Mouse (Mus musculus): ENCODE results near the gene Gng5. TPM values are rescaled to one million over a fixed set of nuclear protein-coding genes. Genes with fewer than 3 reads are reported as not detected.

Gng5 gene
- total RNA-seq (2021): 10 to 100 TPM; 50.3 to 68.4 TPM

DNA sequence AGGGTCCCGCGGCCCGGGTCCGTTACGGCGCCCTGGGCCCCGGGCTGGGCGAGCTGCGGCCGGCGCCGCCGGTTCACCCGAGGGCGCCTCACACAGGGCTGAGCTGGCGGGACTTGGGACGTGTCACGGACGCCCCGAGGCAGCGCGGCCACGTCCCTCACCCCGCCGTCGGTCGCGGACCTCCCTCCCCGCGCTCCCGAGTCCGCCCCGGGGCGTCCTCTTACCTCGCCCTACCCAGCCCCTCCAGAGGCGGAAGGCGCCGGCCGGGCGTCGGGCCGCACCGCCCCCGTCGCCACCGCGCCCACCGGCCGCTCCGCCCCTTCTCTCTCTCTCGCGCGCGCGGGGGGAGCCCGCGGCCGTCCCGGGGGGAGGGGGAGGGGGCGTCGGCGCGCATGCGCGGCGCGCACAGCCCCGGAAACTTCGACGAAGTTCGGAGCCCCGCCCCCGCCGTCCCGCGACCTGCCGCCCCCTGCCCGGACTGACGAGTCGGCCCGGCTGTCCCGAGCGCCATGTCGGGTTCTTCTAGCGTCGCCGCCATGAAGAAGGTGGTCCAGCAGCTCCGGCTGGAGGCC, at the start of gene Gng5, which contains the start of gene Spata1:
Gene Gng5, plus strand, starts transcription at position 377 of the 572 bp plus-strand sequence.
Gene Spata1, minus strand, starts transcription at position 323 of the 572 bp plus-strand sequence.
- DNase-seq: peak; percentile 89

DNA sequence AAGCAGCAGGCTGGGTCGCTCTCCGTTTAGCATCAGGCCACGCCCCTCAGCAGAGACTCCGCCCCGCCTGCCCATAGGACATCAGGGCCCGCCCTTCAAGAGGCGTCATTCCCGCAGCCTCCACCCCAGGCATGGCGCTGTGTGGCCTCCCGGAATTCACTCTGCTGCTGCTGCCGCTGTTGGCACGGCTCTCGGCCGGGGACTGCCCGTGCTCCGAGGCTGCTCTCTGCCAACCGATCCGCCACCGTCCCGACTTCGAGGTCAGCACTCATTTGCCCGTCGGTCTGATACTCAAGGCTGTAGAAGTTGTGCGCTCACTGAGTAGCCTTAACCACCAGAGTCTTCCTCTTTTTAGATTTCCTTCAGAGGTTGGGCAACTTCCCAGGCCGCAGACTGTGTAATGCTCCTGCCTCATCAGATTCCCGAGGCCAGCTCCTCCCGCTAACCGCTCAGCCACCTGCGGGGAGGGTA, 49.2 kb upstream of the Gng5 start:
- intact Hi-C loops (cut with DNase I): no loop called here
- peak; percentile 93 for DNase-seq

More for the DNA sequence above, at the start of gene Gng5, which contains the start of gene Spata1:
- intact Hi-C loops (cut with DNase I): loop anchor here (10.0 kb wide), 2 partner anchors 155 to 315 kb away; no protein-coding TSS in a partner anchor

DNA sequence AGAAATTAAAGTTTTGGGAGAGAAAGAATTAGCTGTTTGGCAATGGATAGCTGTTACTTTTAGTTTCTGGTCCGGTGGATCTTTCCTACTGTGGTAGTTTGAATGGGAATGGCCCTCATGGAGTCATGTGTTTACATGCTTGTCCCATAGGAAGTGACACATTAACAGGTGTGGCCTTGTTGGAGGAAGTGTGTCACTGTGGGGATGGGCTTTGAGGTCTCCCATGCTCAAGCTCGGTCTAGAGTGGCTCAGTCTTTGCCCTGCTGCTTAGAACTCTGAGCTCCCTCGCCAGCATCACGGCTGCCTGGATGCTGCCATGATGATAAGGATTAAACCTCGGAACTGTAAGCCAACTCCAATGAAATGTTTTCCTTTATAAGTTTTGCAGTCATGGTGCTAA, 48.2 kb upstream of the Gng5 start:
- intact Hi-C loops (cut with DNase I): no loop called here
- DNase-seq: no peak

DNA sequence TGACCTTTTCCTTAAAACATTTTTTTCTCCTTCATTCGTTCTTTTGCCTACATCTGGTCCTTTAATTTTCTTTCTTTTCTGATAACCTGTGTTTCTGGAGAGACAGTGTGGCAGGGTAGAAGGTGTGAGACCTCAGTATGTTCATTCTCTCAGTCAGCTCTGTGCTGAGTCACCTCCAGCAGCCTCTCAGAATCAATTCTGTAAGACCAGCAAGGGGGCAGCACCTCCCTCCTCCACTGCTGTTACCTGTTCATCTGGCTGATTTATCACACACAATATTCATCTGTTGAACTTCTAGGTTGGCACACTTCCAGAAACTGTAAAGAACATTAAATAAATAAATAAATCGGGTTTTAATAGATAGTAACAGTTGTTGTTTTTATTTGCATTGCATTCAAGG, 36.7 kb upstream of the Gng5 start:
- no peak for DNase-seq
- intact Hi-C loops (cut with DNase I): no loop called here

DNA sequence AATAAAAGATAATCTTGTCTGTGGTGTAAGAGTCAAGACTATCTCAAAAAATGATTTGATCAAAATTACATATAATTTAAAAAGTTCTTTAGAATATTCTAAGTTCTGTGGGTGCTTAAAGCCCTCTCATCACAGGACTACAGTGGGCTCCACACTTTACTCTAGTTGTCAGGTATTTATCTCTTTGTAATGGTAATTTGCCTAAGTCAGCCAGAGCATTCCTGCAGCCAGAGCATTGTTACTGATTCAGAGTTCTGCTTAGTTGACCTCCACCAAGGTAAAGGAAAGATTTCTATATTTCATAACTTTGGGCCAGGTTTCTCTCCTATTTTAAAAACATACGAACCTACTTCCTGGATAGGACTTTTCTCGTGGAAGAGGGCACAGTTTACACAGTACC, 30.4 kb upstream of the Gng5 start:
- intact Hi-C loops (cut with DNase I): no loop called here
- DNase-seq: no peak

DNA sequence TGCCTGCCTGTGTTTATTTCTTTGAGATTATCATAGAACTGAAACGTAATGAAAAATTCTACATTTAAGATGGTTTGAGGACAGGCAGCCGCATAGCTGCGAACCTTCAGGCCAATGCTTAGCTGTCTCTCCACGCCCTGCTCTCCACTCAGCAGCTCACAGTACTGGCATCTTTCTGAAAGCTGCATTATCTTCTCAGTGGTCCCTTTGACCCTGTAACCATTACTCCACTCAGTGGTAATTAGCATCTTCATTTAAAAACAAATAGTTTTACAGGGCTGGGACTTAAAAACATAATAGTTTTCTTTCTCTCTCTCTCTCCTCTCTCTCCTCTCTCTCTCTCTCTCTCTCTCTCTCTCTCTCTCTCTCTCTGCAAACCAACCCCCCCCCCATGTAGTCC, 26.9 kb upstream of the Gng5 start:
- intact Hi-C loops (cut with DNase I): no loop called here
- no peak for DNase-seq

DNA sequence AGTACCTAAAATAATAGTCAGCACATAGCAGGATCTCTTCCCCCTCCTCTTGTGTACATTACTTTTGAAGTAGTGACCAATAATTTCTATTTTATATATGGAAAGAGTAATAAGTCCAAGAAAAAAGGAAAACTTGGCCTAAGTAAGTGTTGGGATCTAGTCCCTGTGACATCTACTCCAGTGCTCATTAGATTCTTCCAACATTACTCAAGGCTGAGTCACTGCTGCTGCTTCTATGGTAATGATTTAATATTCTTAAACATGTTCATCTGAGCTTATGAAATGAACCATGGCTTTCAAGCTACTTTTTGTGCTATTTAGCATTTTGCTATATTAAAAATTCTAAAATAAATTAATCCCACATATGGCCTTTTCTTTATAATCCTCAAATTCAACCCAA, 25.9 kb upstream of the Gng5 start:
- no peak for DNase-seq
- intact Hi-C loops (cut with DNase I): no loop called here

DNA sequence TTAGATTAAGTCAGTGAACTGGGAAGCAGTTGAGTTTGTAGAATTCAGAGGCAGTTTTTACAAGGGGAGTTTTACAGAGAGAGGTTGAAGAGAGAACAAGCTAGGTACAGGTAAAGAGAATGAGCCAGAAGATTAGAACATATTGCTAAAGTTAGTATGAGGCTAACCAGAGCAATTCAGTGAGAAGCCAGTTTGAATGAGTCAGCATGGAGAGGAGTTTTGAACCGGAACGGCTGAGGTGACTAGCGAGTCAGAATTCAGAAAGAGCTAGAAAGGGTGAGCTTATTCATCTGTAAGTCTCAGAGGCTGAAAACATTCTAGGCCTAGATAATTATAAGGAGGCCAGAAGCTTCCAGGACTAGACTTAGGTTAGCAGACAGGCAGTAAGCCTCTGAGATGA, 25.2 kb upstream of the Gng5 start:
- DNase-seq: no peak
- intact Hi-C loops (cut with DNase I): no loop called here

DNA sequence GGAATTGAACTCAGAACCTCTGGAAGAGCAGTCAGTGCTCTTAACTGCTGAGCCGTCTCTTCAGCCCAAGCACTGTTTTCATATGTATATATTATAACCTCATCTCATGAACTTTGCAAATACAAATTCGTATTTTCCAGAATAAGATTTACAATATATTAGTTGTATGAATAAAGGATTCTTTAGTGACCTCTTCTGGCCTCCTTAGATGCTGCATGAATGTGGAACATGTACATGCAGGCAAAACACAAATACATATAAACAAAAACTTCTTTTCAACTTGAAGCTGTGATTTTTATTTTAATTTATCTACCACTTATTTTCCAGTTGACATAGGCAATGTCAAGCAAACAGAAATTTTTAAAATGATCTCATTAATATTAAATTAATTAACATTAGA, 17.6 kb upstream of the Gng5 start:
- intact Hi-C loops (cut with DNase I): no loop called here
- no peak for DNase-seq

DNA sequence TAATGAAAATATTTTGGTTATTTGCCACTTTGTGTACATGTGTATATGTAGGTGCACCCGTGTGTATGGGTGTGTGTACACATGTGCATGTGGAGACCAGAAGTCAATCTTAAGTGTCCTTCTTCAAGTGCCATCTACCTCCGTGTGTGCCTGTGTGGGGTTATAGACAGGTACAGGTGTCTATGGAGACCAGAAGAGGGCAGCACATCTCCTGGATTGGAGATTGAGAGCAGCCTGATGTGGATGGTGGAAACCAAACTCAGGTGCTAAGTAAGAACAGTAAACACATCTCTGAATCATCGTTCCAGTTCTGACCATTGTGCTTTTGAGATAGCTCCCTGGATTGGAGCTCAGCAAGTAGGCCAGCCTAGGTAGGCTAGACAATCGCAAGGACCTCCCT, 13.1 kb upstream of the Gng5 start:
- DNase-seq: no peak
- intact Hi-C loops (cut with DNase I): no loop called here

DNA sequence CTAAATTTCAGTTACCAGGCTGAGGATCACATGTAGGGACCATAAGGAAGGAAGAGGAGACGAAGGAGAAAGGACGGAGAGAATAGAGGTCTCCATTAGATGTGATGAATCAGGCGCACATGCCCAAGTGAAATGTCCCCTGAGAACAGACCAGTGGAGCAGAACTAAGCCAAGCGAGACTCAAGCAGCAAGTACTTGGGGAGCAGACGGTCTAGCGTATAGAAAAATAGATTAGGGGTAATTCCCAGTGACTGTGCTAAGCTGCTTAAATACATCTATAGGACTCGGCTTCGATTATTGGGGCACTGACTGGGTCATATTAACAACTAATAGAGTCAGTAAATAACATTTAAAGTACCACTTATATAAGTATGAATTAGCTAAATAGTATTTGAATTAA, 4.7 kb upstream of the Gng5 start:
- DNase-seq: no peak
- intact Hi-C loops (cut with DNase I): no loop called here

DNA sequence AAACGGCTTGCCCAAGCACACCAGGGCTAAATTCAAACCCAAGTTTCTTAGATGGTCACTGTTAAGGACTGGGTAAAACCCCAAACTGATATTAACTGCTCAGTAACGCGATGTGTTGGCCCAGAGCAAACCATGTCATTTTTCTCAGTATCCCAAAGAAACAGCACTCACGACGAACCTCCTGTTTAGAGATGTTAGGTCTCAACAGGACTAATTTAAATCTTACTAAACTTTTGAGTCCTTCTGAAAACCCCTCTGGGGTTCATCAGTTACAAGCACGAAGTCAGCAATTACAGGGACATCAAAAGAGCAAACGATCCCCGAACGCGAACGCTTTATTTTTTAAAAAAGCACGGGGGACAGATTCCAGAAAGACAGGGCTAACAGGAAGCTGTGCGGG, 618 bp upstream of the Gng5 start:
- DNase-seq: no peak
- intact Hi-C loops (cut with DNase I): no loop called here

DNA sequence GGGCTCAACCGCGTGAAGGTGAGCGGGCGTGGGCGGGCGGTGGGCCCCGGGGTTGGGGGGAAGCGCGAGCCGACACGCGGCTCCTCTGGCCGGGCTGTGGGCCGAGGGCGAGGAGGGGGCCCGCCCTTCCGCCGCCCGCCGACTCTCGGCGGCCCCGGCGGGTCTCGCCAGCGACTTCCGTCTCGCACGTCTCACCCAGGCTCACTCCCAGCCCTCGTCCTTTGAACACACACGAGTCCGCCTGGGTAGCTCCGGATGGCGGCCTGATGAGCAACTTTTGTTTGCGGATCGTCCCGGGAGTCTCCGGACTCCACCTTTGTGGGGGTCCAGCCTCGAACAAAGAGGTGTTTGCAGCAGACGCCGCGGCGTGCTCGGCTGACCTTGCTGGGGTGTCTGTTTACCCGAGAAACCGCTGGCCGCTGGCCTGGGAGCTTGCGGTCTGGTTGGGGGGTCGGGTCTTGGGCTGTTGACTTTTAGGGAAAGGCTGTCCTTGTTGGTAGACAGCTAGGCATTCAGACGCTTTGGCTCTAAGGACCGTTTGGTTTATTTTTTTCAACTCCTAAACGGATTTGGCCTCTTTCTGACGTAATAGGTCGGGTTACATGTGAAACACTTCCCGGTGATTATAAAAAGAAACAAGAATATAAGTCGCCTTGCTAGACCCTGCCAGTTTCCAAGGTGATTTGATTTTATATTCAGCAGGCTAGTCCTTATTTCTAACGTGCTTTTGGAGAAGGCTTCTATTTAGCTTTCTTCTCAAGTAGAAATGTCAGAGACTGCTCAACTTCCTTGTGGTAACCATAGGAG, 599 bp downstream of the Gng5 start:
- intact Hi-C loops (cut with DNase I): loop anchor here (10.0 kb wide), 2 partner anchors 155 to 315 kb away; no protein-coding TSS in a partner anchor

DNA sequence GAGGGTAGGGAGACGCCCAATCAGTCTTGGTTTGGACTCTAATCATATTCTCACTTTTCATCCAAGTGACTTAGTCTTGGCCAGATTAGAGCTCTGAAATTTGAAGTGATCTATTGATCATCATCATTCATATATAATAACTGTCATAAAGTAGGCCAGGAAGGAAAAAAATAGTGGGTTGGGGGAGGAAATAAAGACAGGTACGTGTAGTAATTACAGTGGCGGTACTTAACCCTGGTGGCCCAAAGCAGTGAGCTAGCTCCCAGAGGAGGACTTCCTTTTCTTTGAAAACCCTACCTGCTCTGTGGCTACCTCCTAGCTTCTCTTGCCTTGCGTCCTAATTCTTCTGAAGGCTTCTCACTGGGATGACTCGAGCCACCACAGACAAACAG, 1.2 kb downstream of the Gng5 start:
- DNase-seq: no peak
- intact Hi-C loops (cut with DNase I): loop anchor here (10.0 kb wide), 2 partner anchors 156 to 316 kb away; no protein-coding TSS in a partner anchor

More for the DNA sequence above, 599 bp downstream of the Gng5 start:
- peak; percentile 59 for DNase-seq

DNA sequence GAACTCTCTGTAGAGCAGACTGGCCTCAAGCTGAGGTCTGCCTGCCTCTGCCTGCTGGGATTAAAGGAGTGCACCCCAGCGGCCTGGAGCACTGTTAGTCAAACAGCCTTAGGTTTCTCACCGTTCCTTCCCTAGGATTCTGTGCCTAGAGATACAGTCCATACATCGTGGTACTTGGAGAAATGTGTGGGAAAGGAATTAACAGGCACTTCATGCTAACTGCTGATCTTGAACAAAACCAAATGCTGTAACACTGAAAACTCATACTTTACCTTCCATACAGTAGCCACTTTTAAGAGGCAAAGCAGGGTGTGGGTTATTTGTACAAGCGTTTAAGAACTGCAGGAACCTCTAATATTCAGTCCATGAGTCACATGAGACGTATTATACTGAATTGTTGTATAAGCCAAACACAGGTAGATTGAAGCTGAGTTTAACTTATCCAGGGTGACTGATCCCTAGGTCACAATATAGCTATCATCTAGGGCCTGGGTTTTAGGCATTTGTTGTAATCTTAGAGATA, 2.1 kb downstream of the Gng5 start:
- DNase-seq: no peak
- intact Hi-C loops (cut with DNase I): loop anchor here (10.0 kb wide), 2 partner anchors 157 to 317 kb away; no protein-coding TSS in a partner anchor

DNA sequence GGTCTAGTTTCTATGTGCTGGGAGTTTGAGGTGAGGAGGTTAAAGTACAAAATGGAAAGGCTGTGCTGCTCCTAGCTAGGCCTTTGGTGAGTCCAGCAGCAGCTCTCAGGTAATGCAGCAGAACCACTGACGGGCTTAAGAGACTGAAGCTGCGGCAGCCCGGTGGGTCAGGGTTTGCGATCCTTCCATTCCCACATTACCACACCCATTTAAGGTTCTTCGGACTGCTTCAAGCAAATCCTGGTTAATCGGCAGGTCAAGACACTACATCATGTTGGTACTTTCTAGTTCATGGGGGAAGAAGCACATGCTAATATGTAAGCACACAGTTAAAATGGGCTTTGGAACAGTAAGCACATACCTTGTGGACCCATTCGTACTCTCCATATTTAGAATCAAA, 7.1 kb downstream of the Gng5 start:
- no peak for DNase-seq
- intact Hi-C loops (cut with DNase I): loop anchor here (5.0 to 10.0 kb wide), 3 partner anchors 162 to 322 kb away; no protein-coding TSS in a partner anchor

DNA sequence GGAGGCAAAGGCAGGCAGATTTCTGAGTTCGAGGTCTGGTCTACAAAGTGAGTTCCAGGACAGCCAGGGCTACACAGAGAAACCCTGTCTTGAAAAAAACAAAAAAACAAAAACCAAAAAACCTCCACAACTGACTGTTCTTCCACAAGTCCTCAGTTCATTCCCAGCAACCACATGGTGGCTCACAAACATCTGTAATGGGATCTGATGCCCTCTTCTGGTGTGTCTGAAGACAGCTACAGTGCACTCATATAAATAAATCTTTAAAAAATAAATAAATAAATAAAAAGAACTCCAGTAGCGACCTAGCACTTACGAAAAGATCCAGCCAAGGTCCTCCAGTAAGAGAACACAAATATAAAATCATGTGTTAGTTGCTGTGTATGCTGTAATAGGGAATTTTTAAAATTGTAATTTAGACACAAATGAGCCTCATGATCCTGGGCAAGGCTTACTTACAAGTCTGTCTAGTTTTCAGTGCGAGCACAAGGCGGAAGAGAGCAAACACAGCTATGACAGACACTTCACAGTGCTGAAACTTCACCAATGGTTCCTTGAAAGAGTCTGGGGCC, 20.7 kb downstream of the Gng5 start:
- no peak for DNase-seq
- intact Hi-C loops (cut with DNase I): loop anchor here (10.0 kb wide), 1 partner anchor 254 kb away; no protein-coding TSS in a partner anchor

DNA sequence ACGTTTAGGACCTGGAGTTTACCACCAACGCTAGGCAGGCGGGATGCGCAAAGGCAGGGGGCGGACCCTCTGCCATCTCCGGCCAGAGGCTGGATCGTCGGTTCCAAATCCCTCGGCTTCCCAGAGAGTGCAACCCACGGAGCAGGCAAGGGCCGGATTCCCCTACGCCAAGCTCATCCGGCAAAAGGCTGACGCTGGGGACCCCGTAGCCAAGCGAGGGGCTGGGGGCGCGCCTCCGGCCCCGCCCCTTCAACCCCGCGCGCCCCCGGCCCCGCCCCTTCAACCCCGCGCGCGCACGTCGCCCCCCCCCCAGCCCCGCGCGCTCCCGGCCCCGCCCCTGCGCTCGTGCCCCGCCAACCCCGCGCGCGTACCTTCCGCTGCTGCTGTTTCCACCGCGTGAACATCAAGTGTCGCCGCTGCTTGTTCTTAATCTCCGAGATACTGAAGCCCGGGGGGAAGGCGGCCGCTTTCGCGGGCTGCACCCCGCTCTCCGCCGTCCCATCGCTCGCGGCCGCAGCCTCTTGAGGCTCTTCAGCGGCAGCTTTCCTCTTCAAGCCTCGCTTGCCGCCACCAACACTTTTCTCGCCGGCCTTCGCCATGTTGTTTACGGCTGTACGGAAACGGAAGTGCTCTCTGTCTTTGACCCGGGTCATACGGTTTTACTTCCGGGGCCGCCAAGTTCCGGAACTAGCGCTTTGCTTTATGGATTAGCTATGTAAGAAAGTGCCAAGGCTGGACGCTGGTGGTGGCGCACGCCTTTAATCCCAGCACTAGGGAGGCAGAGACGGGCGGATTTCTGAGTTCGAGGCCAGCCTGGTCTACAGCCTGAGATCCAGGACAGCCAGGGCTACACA, 21.4 kb downstream of the Gng5 start, which contains the start of gene Rpf1:
Gene Rpf1, minus strand, starts transcription at position 632 of the 854 bp plus-strand sequence.
- intact Hi-C loops (cut with DNase I): loop anchor here (10.0 kb wide), 1 partner anchor 254 kb away; no protein-coding TSS in a partner anchor
- peak; percentile 89 for DNase-seq

DNA sequence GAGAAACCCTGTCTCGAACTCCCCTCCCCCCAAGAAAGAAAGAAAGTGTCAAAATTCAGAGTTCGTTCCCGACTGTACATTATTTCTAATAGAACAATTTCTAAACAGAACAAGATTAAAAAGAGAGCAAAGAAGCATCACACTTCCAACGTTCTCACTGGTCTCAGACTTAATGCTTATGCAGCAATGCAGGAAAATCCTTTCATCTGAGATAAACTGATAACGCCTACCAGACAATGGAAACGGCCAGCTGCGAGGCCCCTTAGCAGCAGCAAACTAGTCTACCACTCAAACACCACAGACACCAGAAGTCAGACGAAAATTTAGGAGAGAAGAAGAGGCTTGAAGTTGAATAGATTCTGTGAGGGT, 22.0 kb downstream of the Gng5 start:
- intact Hi-C loops (cut with DNase I): loop anchor here (10.0 kb wide), 1 partner anchor 253 kb away; no protein-coding TSS in a partner anchor

DNA sequence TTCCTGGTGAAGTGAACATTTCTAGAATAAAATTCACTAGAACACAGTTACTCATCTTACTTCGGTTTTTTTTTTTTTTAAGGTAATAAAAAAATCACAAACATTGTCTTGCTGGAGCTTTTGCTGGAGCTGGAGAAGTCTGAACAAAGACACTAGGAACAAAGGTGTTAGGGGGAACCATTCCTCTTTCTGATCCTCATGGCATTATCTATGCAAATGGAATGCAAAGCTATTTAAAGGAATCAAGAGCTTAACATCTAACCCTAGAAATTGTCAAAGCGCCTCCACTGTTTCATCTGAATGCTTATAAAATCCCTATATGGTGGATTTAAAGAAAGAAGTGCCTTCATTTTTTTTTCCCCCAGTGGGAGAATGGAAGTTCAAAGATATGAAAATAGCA, 28.7 kb downstream of the Gng5 start:
- no peak for DNase-seq
- intact Hi-C loops (cut with DNase I): loop anchor here (10.0 kb wide), 1 partner anchor 246 kb away; no protein-coding TSS in a partner anchor

More for the DNA sequence above, 22.0 kb downstream of the Gng5 start:
- no peak for DNase-seq
